Mouse (Mus musculus) spleen, embryonic (tissue): ENCODE results near the gene Gm28891.
"Not testable (repeated sequence)": the region's sequence is repeated elsewhere in the genome, so short reads cannot be mapped to it uniquely, and the experiment has no call there.

ENCODE experiments used
- CTCF ChIA-PET: fragments of 350-600 bp; sonication (Branson Sonifier 250); formaldehyde crosslinking; loops from one replicate; lab custom pipeline; 2022; lab: Charles Lee

Gene Gm28891

DNA sequence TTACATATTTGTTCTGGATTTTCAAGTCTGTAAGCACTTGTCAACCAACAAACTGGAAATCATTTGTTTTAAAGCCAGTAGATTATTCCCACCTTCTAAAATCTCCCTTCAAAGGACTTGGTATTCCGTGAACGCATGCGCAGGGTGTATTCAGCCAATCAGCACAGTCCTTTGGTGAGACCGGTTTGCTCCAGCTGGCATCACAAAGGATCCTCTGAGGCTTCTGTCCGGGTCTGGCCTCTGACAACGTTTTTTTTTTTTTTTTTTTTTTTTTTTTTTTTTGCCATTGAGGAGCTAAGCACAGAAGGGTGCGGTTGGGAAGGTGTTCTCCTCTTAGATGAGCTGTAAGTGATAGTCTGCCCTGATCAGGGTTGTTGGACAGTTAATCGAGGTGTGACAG is at the start of gene Gm28891:
Gm28891 (plus strand) TSS at position 301 of the 400 bp plus-strand sequence.
- CTCF ChIA-PET: not testable (repeated sequence)
